Mouse (Mus musculus) hindbrain, embryonic 13.5 days (tissue): Measurements from ENCODE around the gene Mctp1. TPM values are rescaled to one million over a fixed set of nuclear protein-coding genes. Genes with fewer than 3 reads are reported as not detected.

Experiments
- ATAC-seq: fragments of 200-750 bp; cut with Nextera tagmentation; 2 replicates; pipeline ENCODE4 v1.8.0; 2017; ENCODE audit warnings: moderate TSS enrichment; ENCODE audit not compliant: low FRiP score
- H3K27ac ChIP-seq: fragments of 300-500 bp; sonication (generic); 2 replicates; pipeline ENCODE4 v1.5.1; 2015; ENCODE audit warnings: inconsistent platforms, mild to moderate bottlenecking, moderate library complexity
- H3K27me3 ChIP-seq: fragments of 300-500 bp; sonication (generic); 2 replicates; pipeline ENCODE4 v1.6.1; 2015; ENCODE audit warnings: mild to moderate bottlenecking, inconsistent platforms
- H3K36me3 ChIP-seq: fragments of 300-500 bp; sonication (generic); 2 replicates; pipeline ENCODE4 v1.6.1; 2015; ENCODE audit warnings: mild to moderate bottlenecking, inconsistent platforms
- H3K4me1 ChIP-seq: fragments of 300-500 bp; sonication (generic); replicated peaks from 2 replicates; pipeline ENCODE4 v1.6.1; 2015; ENCODE audit warnings: inconsistent platforms
- H3K4me2 ChIP-seq: fragments of 300-500 bp; sonication (generic); 2 replicates; pipeline ENCODE4 v1.6.1; 2015; ENCODE audit warnings: inconsistent platforms, mild to moderate bottlenecking, moderate library complexity
- H3K4me3 ChIP-seq: fragments of 300-500 bp; sonication (generic); 2 replicates; pipeline ENCODE4 v1.5.1; 2015; ENCODE audit warnings: mild to moderate bottlenecking, inconsistent platforms
- H3K9ac ChIP-seq: fragments of 300-500 bp; sonication (generic); 2 replicates; pipeline ENCODE4 v1.6.1; 2015; ENCODE audit warnings: mild to moderate bottlenecking, inconsistent platforms
- H3K9me3 ChIP-seq: fragments of 300-500 bp; sonication (generic); 2 replicates; pipeline ENCODE4 v1.6.1; 2016; ENCODE audit warnings: inconsistent platforms
- WGBS: fragments of 180-500 bp; shearing (Covaris S2); methylation state at CpG from one replicate; pipeline ENCODE4 v1.1.7; 2015; 5-methylcytosine and 5-hydroxymethylcytosine counted together
- polyA plus RNA-seq: library from polyadenylated mRNA; unstranded; fragments of >200 nt; fragmentation: Nextera tagmentation; extraction: Ambion mirVana; gene quantifications from 2 replicates; pipeline ENCODE4 v1.2.1, GENCODE M21; 2015

The Mctp1 gene
- polyA plus RNA-seq, 1 experiment from 2014 or later: 3.5 TPM

GRCm38 (mm10) chr13:76515896-76516295, 131.6 kb downstream of the Mctp1 start:
- H3K9me3 ChIP-seq: no peaks in the 10 kb centered on the region
- H3K4me3 ChIP-seq: no peak overlapping the region
- H3K36me3 ChIP-seq: no peaks in the 10 kb centered on the region
- H3K9ac ChIP-seq: no peak overlapping the region
- no peak overlapping the region for H3K27ac ChIP-seq
- 88% methylated on average over 2 of the region's 2 CpGs for WGBS
- no peaks in the 10 kb centered on the region for H3K4me1 ChIP-seq
- H3K27me3 ChIP-seq: no peaks in the 10 kb centered on the region
- no peak overlapping the region for H3K4me2 ChIP-seq
- ATAC-seq: no peak

- H3K4me2 ChIP-seq: no peak overlapping the region
- no peaks in the 10 kb centered on the region for H3K36me3 ChIP-seq
- no peak overlapping the region for H3K27ac ChIP-seq
- H3K27me3 ChIP-seq: no peaks in the 10 kb centered on the region
- ATAC-seq: no peak
- 52% methylated on average over 1 of the region's 1 CpGs for WGBS
- H3K4me1 ChIP-seq: no peaks in the 10 kb centered on the region
- no peaks in the 10 kb centered on the region for H3K9me3 ChIP-seq
- no peak overlapping the region for H3K9ac ChIP-seq
- no peak overlapping the region for H3K4me3 ChIP-seq
These were observed 138.8 kb downstream of the Mctp1 start for GRCm38 (mm10) chr13:76523170-76523569.

GRCm38 (mm10) chr13:76527326-76527725, 143.0 kb downstream of the Mctp1 start:
- H3K9me3 ChIP-seq: no peaks in the 10 kb centered on the region
- H3K9ac ChIP-seq: no peak overlapping the region
- no peaks in the 10 kb centered on the region for H3K4me1 ChIP-seq
- no peak overlapping the region for H3K4me3 ChIP-seq
- H3K27me3 ChIP-seq: no peaks in the 10 kb centered on the region
- H3K36me3 ChIP-seq: no peaks in the 10 kb centered on the region
- H3K27ac ChIP-seq: no peak overlapping the region
- no peak for ATAC-seq
- no peak overlapping the region for H3K4me2 ChIP-seq

- WGBS: 58% methylated on average over 1 of the region's 1 CpGs
These were observed 143.4 kb downstream of the Mctp1 start for GRCm38 (mm10) chr13:76527751-76528150.

GRCm38 (mm10) chr13:76529915-76530314, 145.6 kb downstream of the Mctp1 start:
- H3K27ac ChIP-seq: no peak overlapping the region
- no peaks in the 10 kb centered on the region for H3K27me3 ChIP-seq
- no peaks in the 10 kb centered on the region for H3K9me3 ChIP-seq
- 75% methylated on average over 2 of the region's 2 CpGs for WGBS
- ATAC-seq: no peak
- H3K4me1 ChIP-seq: no peaks in the 10 kb centered on the region
- no peaks in the 10 kb centered on the region for H3K36me3 ChIP-seq
- no peak overlapping the region for H3K4me2 ChIP-seq
- no peak overlapping the region for H3K4me3 ChIP-seq
- H3K9ac ChIP-seq: no peak overlapping the region

More at GRCm38 (mm10) chr13:76527751-76528150, 143.4 kb downstream of the Mctp1 start:
- Histone ChIP-seq H3K9me3 (no peaks in the 10 kb centered on the region), H3K4me3 (no peak overlapping the region), H3K4me2 (no peak overlapping the region), H3K27me3 (no peaks in the 10 kb centered on the region), H3K9ac (no peak overlapping the region), H3K27ac (no peak overlapping the region), H3K4me1 (no peaks in the 10 kb centered on the region), H3K36me3 (no peaks in the 10 kb centered on the region)
- ATAC-seq: no peak

GRCm38 (mm10) chr13:76530867-76531504, 146.7 kb downstream of the Mctp1 start:
- 86% methylated on average over 3 of the region's 3 CpGs for WGBS
- Histone ChIP-seq H3K36me3 (no peaks in the 10 kb centered on the region), H3K4me1 (no peaks in the 10 kb centered on the region), H3K4me3 (no peak overlapping the region), H3K27me3 (no peaks in the 10 kb centered on the region), H3K27ac (no peak overlapping the region), H3K9ac (no peak overlapping the region), H3K9me3 (no peaks in the 10 kb centered on the region), H3K4me2 (no peak overlapping the region)
- no peak for ATAC-seq

- no peaks in the 10 kb centered on the region for H3K9me3 ChIP-seq
- no peaks in the 10 kb centered on the region for H3K36me3 ChIP-seq
- no peak overlapping the region for H3K4me3 ChIP-seq
- no peak for ATAC-seq
- H3K27ac ChIP-seq: no peak overlapping the region
- H3K4me1 ChIP-seq: no peaks in the 10 kb centered on the region
- H3K4me2 ChIP-seq: no peak overlapping the region
- 67% methylated on average over 2 of the region's 2 CpGs for WGBS
- no peak overlapping the region for H3K9ac ChIP-seq
- no peaks in the 10 kb centered on the region for H3K27me3 ChIP-seq
These were observed 163.5 kb downstream of the Mctp1 start for GRCm38 (mm10) chr13:76547854-76548253.

GRCm38 (mm10) chr13:76560918-76561317, 176.6 kb downstream of the Mctp1 start:
- WGBS: 93% methylated on average over 8 of the region's 8 CpGs
- Histone ChIP-seq H3K4me3 (no peak overlapping the region), H3K36me3 (no peaks in the 10 kb centered on the region), H3K27me3 (no peaks in the 10 kb centered on the region), H3K27ac (no peak overlapping the region), H3K9ac (no peak overlapping the region), H3K9me3 (no peaks in the 10 kb centered on the region), H3K4me1 (no peaks in the 10 kb centered on the region), H3K4me2 (no peak overlapping the region)
- ATAC-seq: no peak

- Histone ChIP-seq H3K9ac (no peak overlapping the region), H3K4me1 (no peaks in the 10 kb centered on the region), H3K4me3 (no peak overlapping the region), H3K27me3 (no peaks in the 10 kb centered on the region), H3K36me3 (no peaks in the 10 kb centered on the region), H3K27ac (no peak overlapping the region), H3K4me2 (no peak overlapping the region), H3K9me3 (no peaks in the 10 kb centered on the region)
- no peak for ATAC-seq
- 92% methylated on average over 3 of the region's 3 CpGs for WGBS
These were observed 177.3 kb downstream of the Mctp1 start for GRCm38 (mm10) chr13:76561594-76561993.

GRCm38 (mm10) chr13:76564061-76564460, 179.7 kb downstream of the Mctp1 start:
- Histone ChIP-seq H3K27me3 (no peaks in the 10 kb centered on the region), H3K4me1 (no peaks in the 10 kb centered on the region), H3K9me3 (no peaks in the 10 kb centered on the region), H3K4me3 (no peak overlapping the region), H3K9ac (no peak overlapping the region), H3K36me3 (no peaks in the 10 kb centered on the region), H3K4me2 (no peak overlapping the region), H3K27ac (no peak overlapping the region)
- no peak for ATAC-seq

GRCm38 (mm10) chr13:76566024-76566423, 181.7 kb downstream of the Mctp1 start:
- no peaks in the 10 kb centered on the region for H3K4me1 ChIP-seq
- no peaks in the 10 kb centered on the region for H3K36me3 ChIP-seq
- no peak overlapping the region for H3K9ac ChIP-seq
- no peaks in the 10 kb centered on the region for H3K9me3 ChIP-seq
- H3K27me3 ChIP-seq: no peaks in the 10 kb centered on the region
- WGBS: 91% methylated on average over 3 of the region's 3 CpGs
- H3K27ac ChIP-seq: no peak overlapping the region
- no peak overlapping the region for H3K4me3 ChIP-seq
- ATAC-seq: no peak
- no peak overlapping the region for H3K4me2 ChIP-seq

- H3K9me3 ChIP-seq: no peaks in the 10 kb centered on the region
- no peak overlapping the region for H3K9ac ChIP-seq
- 89% methylated on average over 4 of the region's 4 CpGs for WGBS
- no peaks in the 10 kb centered on the region for H3K27me3 ChIP-seq
- no peaks in the 10 kb centered on the region for H3K4me1 ChIP-seq
- no peak for ATAC-seq
- H3K4me2 ChIP-seq: no peak overlapping the region
- no peak overlapping the region for H3K27ac ChIP-seq
- no peaks in the 10 kb centered on the region for H3K36me3 ChIP-seq
- no peak overlapping the region for H3K4me3 ChIP-seq
These were observed 183.1 kb downstream of the Mctp1 start for GRCm38 (mm10) chr13:76567448-76567847.

- H3K4me1 ChIP-seq: no peaks in the 10 kb centered on the region
- WGBS: 67% methylated on average over 2 of the region's 2 CpGs
- ATAC-seq: no peak
These were observed 184.4 kb downstream of the Mctp1 start for GRCm38 (mm10) chr13:76568569-76569211.

More at GRCm38 (mm10) chr13:76568569-76569211, 184.4 kb downstream of the Mctp1 start:
- Histone ChIP-seq H3K9ac (no peak overlapping the region), H3K27ac (no peak overlapping the region), H3K27me3 (no peaks in the 10 kb centered on the region), H3K36me3 (no peaks in the 10 kb centered on the region), H3K4me3 (no peak overlapping the region), H3K9me3 (no peaks in the 10 kb centered on the region), H3K4me2 (no peak overlapping the region)
